Mouse (Mus musculus) forebrain, embryonic 14.5 days (tissue): ENCODE measurements around the gene Pla2g7. TPM values are rescaled to one million over a fixed set of nuclear protein-coding genes. Genes with fewer than 3 reads are reported as not detected.
A peak's percentile ranks its signal among the peaks of the same experiment; 100 is the strongest.

Experiments
- ATAC-seq: fragments of 200-750 bp; cut with Nextera tagmentation; 2 replicates; pipeline ENCODE4 v1.8.0; 2017; ENCODE audit warnings: mild to moderate bottlenecking, moderate library complexity
- DNase-seq: peaks from one replicate; pipeline ENCODE4 v3.0.0-alpha.2; 2015; ENCODE audit warnings: low spot score
- H3K27ac ChIP-seq: fragments of 300-500 bp; sonication (generic); 2 replicates; pipeline ENCODE4 v1.5.1; 2014; ENCODE audit warnings: low read depth, mild to moderate bottlenecking, control low read depth, low read length, moderate library complexity
- H3K27me3 ChIP-seq: fragments of 300-500 bp; sonication (generic); replicated peaks from 2 replicates; pipeline ENCODE4 v1.6.1; 2014; ENCODE audit warnings: low read length, control low read depth, mixed read lengths; ENCODE audit not compliant: control insufficient read depth, insufficient read depth
- H3K36me3 ChIP-seq: fragments of 300-500 bp; sonication (generic); 2 replicates; pipeline ENCODE4 v1.6.1; 2014; ENCODE audit warnings: low read length, control low read depth; ENCODE audit not compliant: control insufficient read depth, insufficient read depth
- H3K4me1 ChIP-seq: fragments of 300-500 bp; sonication (generic); 2 replicates; pipeline ENCODE4 v1.6.1; 2014; ENCODE audit warnings: antibody characterized with exemption, low read length, control low read depth; ENCODE audit not compliant: control insufficient read depth, insufficient read depth
- H3K4me2 ChIP-seq: fragments of 300-500 bp; sonication (generic); 2 replicates; pipeline ENCODE4 v1.6.1; 2014; ENCODE audit warnings: mild to moderate bottlenecking, control low read depth, low read length
- H3K4me3 ChIP-seq: fragments of 300-500 bp; sonication (generic); 2 replicates; pipeline ENCODE4 v1.5.1; 2014; ENCODE audit warnings: low read depth, low read length, control low read depth
- H3K9ac ChIP-seq: fragments of 300-500 bp; sonication (generic); 2 replicates; pipeline ENCODE4 v1.6.1; 2014; ENCODE audit warnings: mild to moderate bottlenecking, low read length, control low read depth, moderate library complexity
- H3K9me3 ChIP-seq: fragments of 300-500 bp; sonication (generic); replicated peaks from 2 replicates; pipeline ENCODE4 v1.6.1; 2016; ENCODE audit warnings: low read length, control low read depth, mixed read lengths; ENCODE audit not compliant: control insufficient read depth
- WGBS: fragments of 180-500 bp; shearing (Covaris S2); extraction: QIAGEN DNeasy Blood & Tissue Kit; methylation state at CpG from one replicate; pipeline ENCODE4 v1.1.7; 2014; 5-methylcytosine and 5-hydroxymethylcytosine counted together
- polyA plus RNA-seq: library from polyadenylated mRNA; unstranded; fragments of >200 nt; fragmentation: Nextera tagmentation; extraction: Ambion mirVana; gene quantifications from 2 replicates; pipeline ENCODE4 v1.2.1, GENCODE M21; 2014

Pla2g7 gene
- polyA plus RNA-seq, 1 experiment from 2014 or later = 4.0 TPM

- 92% methylated on average over 1 of the region's 1 CpGs for WGBS
- no peak for ATAC-seq
- H3K27ac ChIP-seq = no peak within 1 kb of the TSS
- H3K4me1 ChIP-seq = no peaks in the 10 kb centered on the region
- H3K36me3 ChIP-seq = no peaks in the 10 kb centered on the region
- H3K4me3 ChIP-seq = no peak within 1 kb of the TSS
- no peak within 1 kb of the TSS for H3K9ac ChIP-seq
- no peak for DNase-seq
- H3K4me2 ChIP-seq = no peak within 1 kb of the TSS
- no peaks in the 10 kb centered on the region for H3K9me3 ChIP-seq
- no peaks in the 10 kb centered on the region for H3K27me3 ChIP-seq
Measured at GRCm38 (mm10) chr17:43543539-43543938, 24.4 kb upstream of the Pla2g7 start, which contains the start of gene Ankrd66. Ankrd66 (minus strand) TSS chr17:43543639.

- no peak overlapping the region for H3K9ac ChIP-seq
- no peaks in the 10 kb centered on the region for H3K36me3 ChIP-seq
- H3K4me1 ChIP-seq = no peaks in the 10 kb centered on the region
- H3K4me2 ChIP-seq = no peak overlapping the region
- DNase-seq (no peak), ATAC-seq (no peak)
- 87% methylated on average over 4 of the region's 4 CpGs for WGBS
- H3K4me3 ChIP-seq = no peak overlapping the region
- no peaks in the 10 kb centered on the region for H3K9me3 ChIP-seq
- no peak overlapping the region for H3K27ac ChIP-seq
- no peaks in the 10 kb centered on the region for H3K27me3 ChIP-seq
Measured at GRCm38 (mm10) chr17:43544040-43544439, 23.9 kb upstream of the Pla2g7 start.

GRCm38 (mm10) chr17:43551122-43551630 lies 16.7 kb upstream of the Pla2g7 start:
- ATAC-seq (no peak), DNase-seq (no peak)
- Histone ChIP-seq H3K36me3 (no peaks in the 10 kb centered on the region), H3K9me3 (no peaks in the 10 kb centered on the region), H3K4me2 (no peak overlapping the region), H3K27ac (no peak overlapping the region), H3K9ac (no peak overlapping the region), H3K27me3 (no peaks in the 10 kb centered on the region), H3K4me3 (no peak overlapping the region), H3K4me1 (no peaks in the 10 kb centered on the region)
- 38% methylated on average over 3 of the region's 3 CpGs for WGBS

GRCm38 (mm10) chr17:43554516-43555403 lies 13.1 kb upstream of the Pla2g7 start:
- no peak for ATAC-seq
- Histone ChIP-seq H3K4me2 (no peak overlapping the region), H3K9ac (no peak overlapping the region), H3K27ac (no peak overlapping the region), H3K36me3 (no peaks in the 10 kb centered on the region), H3K27me3 (no peaks in the 10 kb centered on the region), H3K4me1 (no peaks in the 10 kb centered on the region), H3K9me3 (no peaks in the 10 kb centered on the region), H3K4me3 (no peak overlapping the region)
- 85% methylated on average over 12 of the region's 12 CpGs for WGBS
- no peak for DNase-seq

GRCm38 (mm10) chr17:43557104-43557503 lies 10.8 kb upstream of the Pla2g7 start:
- 94% methylated on average over 4 of the region's 4 CpGs for WGBS
- H3K27me3 ChIP-seq = no peaks in the 10 kb centered on the region
- no peak for DNase-seq
- no peak overlapping the region for H3K4me3 ChIP-seq
- H3K9ac ChIP-seq = no peak overlapping the region
- no peaks in the 10 kb centered on the region for H3K4me1 ChIP-seq
- H3K4me2 ChIP-seq = no peak overlapping the region
- no peak overlapping the region for H3K27ac ChIP-seq
- ATAC-seq = no peak
- no peaks in the 10 kb centered on the region for H3K9me3 ChIP-seq
- H3K36me3 ChIP-seq = no peaks in the 10 kb centered on the region

- Histone ChIP-seq H3K4me3 (no peak overlapping the region), H3K9ac (no peak overlapping the region), H3K27me3 (no peaks in the 10 kb centered on the region), H3K27ac (no peak overlapping the region), H3K9me3 (no peaks in the 10 kb centered on the region), H3K36me3 (no peaks in the 10 kb centered on the region), H3K4me1 (no peaks in the 10 kb centered on the region), H3K4me2 (no peak overlapping the region)
- whole genome bisulfite sequencing = 50% methylated on average over 6 of the region's 6 CpGs
- peak; percentile 62 for ATAC-seq
- DNase-seq = peak; percentile 35
Measured at GRCm38 (mm10) chr17:43557541-43558090, 10.3 kb upstream of the Pla2g7 start.

GRCm38 (mm10) chr17:43558678-43559077 lies 9.2 kb upstream of the Pla2g7 start:
- no peak overlapping the region for H3K4me2 ChIP-seq
- ATAC-seq = no peak
- H3K27ac ChIP-seq = no peak overlapping the region
- H3K4me1 ChIP-seq = no peaks in the 10 kb centered on the region
- 86% methylated on average over 3 of the region's 3 CpGs for WGBS
- no peaks in the 10 kb centered on the region for H3K27me3 ChIP-seq
- no peak for DNase-seq
- no peaks in the 10 kb centered on the region for H3K36me3 ChIP-seq
- H3K9ac ChIP-seq = no peak overlapping the region
- no peak overlapping the region for H3K4me3 ChIP-seq
- no peaks in the 10 kb centered on the region for H3K9me3 ChIP-seq

- Histone ChIP-seq H3K9me3 (no peaks in the 10 kb centered on the region), H3K36me3 (no peaks in the 10 kb centered on the region), H3K9ac (no peak overlapping the region), H3K4me1 (no peaks in the 10 kb centered on the region), H3K4me2 (no peak overlapping the region), H3K27ac (no peak overlapping the region), H3K4me3 (no peak overlapping the region), H3K27me3 (no peaks in the 10 kb centered on the region)
- DNase-seq (no peak), ATAC-seq (no peak)
- WGBS = 88% methylated on average over 7 of the region's 7 CpGs
Measured at GRCm38 (mm10) chr17:43563192-43563987, 4.5 kb upstream of the Pla2g7 start.
